Mouse (Mus musculus) midbrain, postnatal 0 days (tissue): ENCODE data around the gene Serpina3n. TPM values are rescaled to one million over a fixed set of nuclear protein-coding genes. Genes with fewer than 3 reads are reported as not detected.
"Not testable (repeated sequence)": the region's sequence is repeated elsewhere in the genome, so short reads cannot be mapped to it uniquely, and the experiment has no call there.

Experiments
- ATAC-seq: fragments of 200-750 bp; cut with Nextera tagmentation; 2 replicates; pipeline ENCODE4 v1.8.0; 2017; ENCODE audit warnings: moderate number of reproducible peaks, mild to moderate bottlenecking, moderate TSS enrichment, moderate library complexity; ENCODE audit not compliant: low FRiP score
- DNase-seq: peaks from one replicate; pipeline ENCODE4 v3.0.0-alpha.2; 2015; ENCODE audit warnings: low spot score
- H3K27ac ChIP-seq: fragments of 300-500 bp; sonication (generic); 2 replicates; pipeline ENCODE4 v1.5.1; 2014; ENCODE audit warnings: low read depth, mild to moderate bottlenecking, low read length, mixed read lengths
- H3K27me3 ChIP-seq: fragments of 300-500 bp; sonication (generic); 2 replicates; pipeline ENCODE4 v1.6.1; 2014; ENCODE audit warnings: low read length, control low read depth, mixed read lengths; ENCODE audit not compliant: insufficient read depth
- H3K36me3 ChIP-seq: fragments of 300-500 bp; sonication (generic); 2 replicates; pipeline ENCODE4 v1.6.1; 2014; ENCODE audit warnings: low read length, control low read depth, mixed read lengths; ENCODE audit not compliant: insufficient read depth
- H3K4me1 ChIP-seq: fragments of 300-500 bp; sonication (generic); 2 replicates; pipeline ENCODE4 v1.6.1; 2014; ENCODE audit warnings: mild to moderate bottlenecking, control low read depth, antibody characterized with exemption, low read length, mixed read lengths; ENCODE audit not compliant: insufficient read depth
- H3K4me2 ChIP-seq: fragments of 300-500 bp; sonication (generic); 2 replicates; pipeline ENCODE4 v1.6.1; 2014; ENCODE audit warnings: low read depth, mild to moderate bottlenecking, low read length, mixed read lengths; ENCODE audit not compliant: poor library complexity, severe bottlenecking
- H3K4me3 ChIP-seq: fragments of 300-500 bp; sonication (generic); 2 replicates; pipeline ENCODE4 v1.5.1; 2014; ENCODE audit warnings: low read depth, mild to moderate bottlenecking, low read length, moderate library complexity
- H3K9ac ChIP-seq: fragments of 300-500 bp; sonication (generic); replicated peaks from 2 replicates; pipeline ENCODE4 v1.6.1; 2014; ENCODE audit warnings: mild to moderate bottlenecking, low read length, moderate library complexity, mixed read lengths; ENCODE audit not compliant: poor library complexity, severe bottlenecking
- H3K9me3 ChIP-seq: fragments of 300-500 bp; sonication (generic); 2 replicates; pipeline ENCODE4 v1.6.1; 2016; ENCODE audit warnings: low read length, control low read depth
- CTCF ChIP-seq: IDR thresholded peaks from 2 replicates; pipeline ENCODE4 v1.5.1; 2016; ENCODE audit warnings: antibody characterized with exemption, mild to moderate bottlenecking
- WGBS: fragments of 180-500 bp; shearing (Covaris S2); extraction: QIAGEN DNeasy Blood & Tissue Kit; methylation state at CpG from one replicate; pipeline ENCODE4 v1.1.7; 2014; 5-methylcytosine and 5-hydroxymethylcytosine counted together
- polyA plus RNA-seq: library from polyadenylated mRNA; unstranded; fragments of >200 nt; fragmentation: Nextera tagmentation; extraction: Ambion mirVana; gene quantifications from 2 replicates; pipeline ENCODE4 v1.2.1, GENCODE M21; 2015
- total RNA-seq: library from RNA; depleted of rRNA; stranded (reverse); fragments of >200 nt; gene quantifications from 2 replicates; pipeline ENCODE4 v1.2.3, GENCODE M21; 2014; rRNA removed

The Serpina3n gene
- total RNA-seq (5.2 and 8.9 TPM in 2 replicates), polyA plus RNA-seq (4.7 and 5.8 TPM in 2 replicates)

GRCm38 (mm10) chr12:104406454-104406885 is at the start of gene Serpina3n:
TSS of gene Serpina3n (plus strand) at chr12:104406729.
- TF ChIP-seq CTCF: no peak
- Histone ChIP-seq H3K4me3 (no peak within 1 kb of the TSS), H3K9ac (no peak within 1 kb of the TSS), H3K4me2 (no peak within 1 kb of the TSS), H3K27ac (no peak within 1 kb of the TSS), H3K9me3 (no peaks in the 10 kb centered on the region), H3K4me1 (no peaks in the 10 kb centered on the region), H3K36me3 (no peaks in the 10 kb centered on the region), H3K27me3 (no peaks in the 10 kb centered on the region)
- DNase-seq (peak; percentile 37), ATAC-seq (0 out of 2 replicates have a peak, but pooled peaks have one; percentile 49)
- WGBS: 41% methylated on average over 4 of the region's 4 CpGs

- 90% methylated on average over 3 of the region's 3 CpGs for WGBS
- Histone ChIP-seq H3K4me1 (no peaks in the 10 kb centered on the region), H3K27ac (no peak overlapping the region), H3K4me3 (no peak overlapping the region), H3K9me3 (no peaks in the 10 kb centered on the region), H3K36me3 (no peaks in the 10 kb centered on the region), H3K4me2 (no peak overlapping the region), H3K9ac (no peak overlapping the region), H3K27me3 (no peaks in the 10 kb centered on the region)
- DNase-seq (no peak), ATAC-seq (no peak)
- TF ChIP-seq CTCF: no peak
Observed at GRCm38 (mm10) chr12:104369986-104370385, 36.5 kb upstream of the Serpina3n start.

- not testable (repeated sequence) for H3K27ac ChIP-seq
Observed at GRCm38 (mm10) chr12:104377179-104377578, 29.4 kb upstream of the Serpina3n start.

GRCm38 (mm10) chr12:104378351-104378750 is 28.2 kb upstream of the Serpina3n start:
- H3K4me3 ChIP-seq, ATAC-seq: not testable (repeated sequence)
- 74% methylated on average over 2 of the region's 2 CpGs for WGBS

More at GRCm38 (mm10) chr12:104377179-104377578, 29.4 kb upstream of the Serpina3n start:
- DNase-seq, H3K4me2 ChIP-seq, H3K36me3 ChIP-seq, ATAC-seq, H3K4me1 ChIP-seq, H3K27me3 ChIP-seq, H3K4me3 ChIP-seq, H3K9me3 ChIP-seq, H3K9ac ChIP-seq: not testable (repeated sequence)
- 79% methylated on average over 5 of the region's 5 CpGs for WGBS

GRCm38 (mm10) chr12:104378815-104379214 is 27.7 kb upstream of the Serpina3n start:
- 51% methylated on average over 5 of the region's 5 CpGs for WGBS
- H3K36me3 ChIP-seq, H3K4me3 ChIP-seq, H3K4me2 ChIP-seq, H3K27ac ChIP-seq, H3K9me3 ChIP-seq, H3K27me3 ChIP-seq, ATAC-seq, H3K4me1 ChIP-seq, H3K9ac ChIP-seq, DNase-seq: not testable (repeated sequence)

More at GRCm38 (mm10) chr12:104378351-104378750, 28.2 kb upstream of the Serpina3n start:
- not testable (repeated sequence) for H3K4me1 ChIP-seq, H3K27ac ChIP-seq, DNase-seq, H3K9me3 ChIP-seq, H3K27me3 ChIP-seq, H3K9ac ChIP-seq, H3K4me2 ChIP-seq, H3K36me3 ChIP-seq

GRCm38 (mm10) chr12:104379856-104380255 is 26.7 kb upstream of the Serpina3n start:
- 96% methylated on average over 11 of the region's 11 CpGs for WGBS
- Histone ChIP-seq H3K36me3 (no peaks in the 10 kb centered on the region), H3K4me1 (no peaks in the 10 kb centered on the region), H3K9me3 (no peaks in the 10 kb centered on the region), H3K4me3 (no peak overlapping the region), H3K27me3 (no peaks in the 10 kb centered on the region), H3K27ac (no peak overlapping the region), H3K9ac (no peak overlapping the region), H3K4me2 (no peak overlapping the region)
- DNase-seq: no peak
- no peak for TF ChIP-seq CTCF
- ATAC-seq: no peak

GRCm38 (mm10) chr12:104381071-104381604 is 25.4 kb upstream of the Serpina3n start:
- not testable (repeated sequence) for H3K4me2 ChIP-seq, ATAC-seq, H3K4me1 ChIP-seq, H3K27me3 ChIP-seq, H3K9me3 ChIP-seq, H3K9ac ChIP-seq, H3K36me3 ChIP-seq, H3K4me3 ChIP-seq, H3K27ac ChIP-seq, DNase-seq
- 90% methylated on average over 8 of the region's 8 CpGs for WGBS

- H3K27ac ChIP-seq, H3K9me3 ChIP-seq, H3K27me3 ChIP-seq, ATAC-seq, H3K4me1 ChIP-seq, H3K4me2 ChIP-seq, H3K4me3 ChIP-seq, DNase-seq, H3K36me3 ChIP-seq, H3K9ac ChIP-seq: not testable (repeated sequence)
Observed at GRCm38 (mm10) chr12:104385987-104386386, 20.5 kb upstream of the Serpina3n start.

- not testable (repeated sequence) for H3K4me3 ChIP-seq, H3K36me3 ChIP-seq, ATAC-seq, H3K27me3 ChIP-seq, H3K4me2 ChIP-seq, H3K9ac ChIP-seq, DNase-seq, H3K9me3 ChIP-seq, H3K4me1 ChIP-seq, H3K27ac ChIP-seq
- 78% methylated on average over 2 of the region's 2 CpGs for WGBS
Observed at GRCm38 (mm10) chr12:104386878-104387277, 19.7 kb upstream of the Serpina3n start.
